Mouse (Mus musculus): ENCODE data around the gene Amz1.

Gene Amz1

GRCm38 (mm10) chr5:140723822-140724221 lies at the start of gene Amz1:
Gene Amz1 (plus strand): TSS chr5:140724127.
- in situ Hi-C loops (cut with MboI, MseI) = no loop called here

GRCm38 (mm10) chr5:140675079-140675478 lies 48.8 kb upstream of the Amz1 start:
- in situ Hi-C loops (cut with MboI, MseI) = no loop called here

- in situ Hi-C loops (cut with MboI, MseI) = no loop called here
Observed at GRCm38 (mm10) chr5:140675640-140676039, 48.3 kb upstream of the Amz1 start.

- in situ Hi-C loops (cut with MboI, MseI) = no loop called here
Observed at GRCm38 (mm10) chr5:140677137-140677536, 46.8 kb upstream of the Amz1 start.

- in situ Hi-C loops (cut with MboI, MseI) = no loop called here
Observed at GRCm38 (mm10) chr5:140680051-140680450, 43.9 kb upstream of the Amz1 start.

GRCm38 (mm10) chr5:140680950-140681349 lies 43.0 kb upstream of the Amz1 start:
- in situ Hi-C loops (cut with MboI, MseI) = no loop called here

GRCm38 (mm10) chr5:140682113-140682512 lies 41.8 kb upstream of the Amz1 start:
- in situ Hi-C loops (cut with MboI, MseI) = no loop called here

- in situ Hi-C loops (cut with MboI, MseI) = no loop called here
Observed at GRCm38 (mm10) chr5:140684343-140685148, 39.4 kb upstream of the Amz1 start.

GRCm38 (mm10) chr5:140688434-140688833 lies 35.5 kb upstream of the Amz1 start:
- in situ Hi-C loops (cut with MboI, MseI) = no loop called here

GRCm38 (mm10) chr5:140695987-140696386 lies 27.9 kb upstream of the Amz1 start:
- in situ Hi-C loops (cut with MboI, MseI) = no loop called here

GRCm38 (mm10) chr5:140699776-140700175 lies 24.2 kb upstream of the Amz1 start:
- in situ Hi-C loops (cut with MboI, MseI) = no loop called here

- in situ Hi-C loops (cut with MboI, MseI) = no loop called here
Observed at GRCm38 (mm10) chr5:140701661-140702060, 22.3 kb upstream of the Amz1 start.

GRCm38 (mm10) chr5:140702103-140702513 lies 21.8 kb upstream of the Amz1 start, which contains the start of gene Iqce:
Gene Iqce (minus strand): TSS chr5:140702378.
- in situ Hi-C loops (cut with MboI, MseI) = no loop called here

GRCm38 (mm10) chr5:140702618-140703175 lies 21.2 kb upstream of the Amz1 start:
- in situ Hi-C loops (cut with MboI, MseI) = no loop called here

GRCm38 (mm10) chr5:140703480-140704377 lies 20.2 kb upstream of the Amz1 start:
- in situ Hi-C loops (cut with MboI, MseI) = no loop called here

GRCm38 (mm10) chr5:140704378-140705251 lies 19.3 kb upstream of the Amz1 start, which contains the start of gene Brat1:
Gene Brat1 (plus strand): TSS chr5:140705011.
- in situ Hi-C loops (cut with MboI, MseI) = loop anchor here (5.0 kb wide), 1 partner anchor 43 kb away; no protein-coding TSS in a partner anchor

GRCm38 (mm10) chr5:140705501-140706171 lies 18.3 kb upstream of the Amz1 start:
- in situ Hi-C loops (cut with MboI, MseI) = loop anchor here (5.0 kb wide), 1 partner anchor 42 kb away; no protein-coding TSS in a partner anchor

GRCm38 (mm10) chr5:140710315-140710714 lies 13.6 kb upstream of the Amz1 start:
- in situ Hi-C loops (cut with MboI, MseI) = no loop called here

- in situ Hi-C loops (cut with MboI, MseI) = no loop called here
Observed at GRCm38 (mm10) chr5:140711040-140711439, 12.9 kb upstream of the Amz1 start.

- in situ Hi-C loops (cut with MboI, MseI) = no loop called here
Observed at GRCm38 (mm10) chr5:140720773-140721172, 3.2 kb upstream of the Amz1 start.

All from T-helper 2 cell (primary cell).